Mouse (Mus musculus) spleen, adult 2 months (tissue): ENCODE data around the gene Mylk. TPM values are rescaled to one million over a fixed set of nuclear protein-coding genes. Genes with fewer than 3 reads are reported as not detected.

Experiments
- DNase-seq, 2 experiments: peaks; one replicate each; pipeline versions ENCODE4 v3.0.0 to v3.0.0-alpha.2; 2012 to 2021; ENCODE audit warnings: low spot score in 2 of 2, low read depth in 1 of 2
- H3K27ac ChIP-seq: fragments of 200-500 bp; 2 replicates; pipeline ENCODE4 v1.5.1; 2012; ENCODE audit warnings: low read length, inconsistent platforms; ENCODE audit not compliant: insufficient read depth
- H3K27me3 ChIP-seq: fragments of 200-500 bp; 2 replicates; pipeline ENCODE4 v1.6.1; 2012; ENCODE audit warnings: mild to moderate bottlenecking, moderate library complexity, low read length, inconsistent platforms; ENCODE audit not compliant: control insufficient read depth, insufficient read depth
- H3K36me3 ChIP-seq: fragments of 200-500 bp; 2 replicates; pipeline ENCODE4 v1.6.1; 2012; ENCODE audit warnings: mild to moderate bottlenecking, low read length, inconsistent platforms; ENCODE audit not compliant: control insufficient read depth, insufficient read depth
- H3K4me1 ChIP-seq: fragments of 200-500 bp; 2 replicates; pipeline ENCODE4 v1.6.1; 2011; ENCODE audit warnings: inconsistent platforms; ENCODE audit not compliant: control insufficient read depth, insufficient read depth, insufficient read length
- H3K4me3 ChIP-seq: fragments of 200-500 bp; 2 replicates; pipeline ENCODE4 v1.5.1; 2011; ENCODE audit warnings: mild to moderate bottlenecking, inconsistent platforms; ENCODE audit not compliant: insufficient read depth, insufficient read length; ENCODE audit errors: extremely low read depth
- CTCF ChIP-seq: fragments of 200-500 bp; IDR thresholded peaks from 2 replicates; pipeline ENCODE4 v1.5.1; 2011; ENCODE audit warnings: mild to moderate bottlenecking, inconsistent platforms; ENCODE audit not compliant: insufficient read depth, insufficient read length, insufficient replicate concordance; ENCODE audit errors: extremely low read depth
- POLR2A ChIP-seq: fragments of 200-500 bp; IDR thresholded peaks from 2 replicates; pipeline ENCODE4 v1.6.1; 2011; ENCODE audit warnings: low read depth, low read length, inconsistent platforms
- WGBS: fragments of 180-500 bp; shearing (Covaris S2); methylation state at CpG from one replicate; pipeline ENCODE4 v1.1.7; 2018; 5-methylcytosine and 5-hydroxymethylcytosine counted together
- polyA plus RNA-seq: library from polyadenylated mRNA; depleted of rRNA; stranded (reverse); fragments of >200 nt; gene quantifications from 2 replicates; pipeline ENCODE4 v1.2.3, GENCODE M21; 2012

The Mylk gene
- polyA plus RNA-seq, 1 experiment, result 41.9 TPM

DNA sequence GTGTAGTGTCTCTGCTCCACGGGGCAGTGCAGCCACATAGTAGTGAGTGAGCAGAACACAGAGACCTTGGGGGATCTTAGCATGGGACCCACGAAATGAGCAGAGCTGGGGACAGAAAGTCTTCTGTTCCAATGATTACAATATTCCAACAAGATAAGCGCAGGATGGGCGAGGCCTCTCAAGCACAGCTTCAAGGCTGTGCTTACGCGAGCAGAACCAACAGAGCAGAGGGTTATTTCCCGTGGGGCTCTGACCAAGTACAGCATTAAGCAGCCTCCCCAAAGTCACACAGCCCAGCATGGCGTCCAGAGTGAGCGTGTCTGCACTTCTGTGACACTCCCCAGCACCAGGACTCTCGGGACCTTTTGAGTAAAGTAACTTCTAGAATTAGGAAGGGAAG lies 252.6 kb downstream of the Mylk start:
- H3K36me3 ChIP-seq, result no peaks in the 10 kb centered on the region

DNA sequence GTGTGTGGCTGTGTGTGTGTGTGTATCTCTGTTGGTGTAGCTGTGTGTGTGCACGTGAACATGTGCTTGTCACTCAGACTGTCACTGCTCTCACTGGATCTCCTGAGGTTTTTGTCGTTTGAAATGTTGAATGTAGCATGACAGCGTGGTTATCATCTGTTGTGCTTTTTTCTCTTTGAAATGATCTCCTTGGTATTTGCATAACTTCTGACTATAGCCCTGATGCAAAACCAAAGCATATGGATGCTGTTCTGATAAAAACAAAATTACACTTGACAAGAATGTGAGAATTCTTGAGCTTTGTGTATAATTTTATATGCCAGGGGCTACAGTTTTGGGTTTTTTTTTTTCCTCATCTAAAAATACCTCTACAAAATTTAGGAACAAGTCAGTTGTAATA lies 254.0 kb downstream of the Mylk start:
- TF ChIP-seq CTCF, result no peak
- no peak for TF ChIP-seq POLR2A
- WGBS, result 61% methylated on average over 3 of the region's 3 CpGs
- H3K4me1 ChIP-seq, result peaks cover 4% of the 10 kb centered on the region; the same call in 1 of the 2 replicates
- H3K27me3 ChIP-seq, result no peaks in the 10 kb centered on the region
- H3K36me3 ChIP-seq, result no peaks in the 10 kb centered on the region
- DNase-seq, result no peak
- no peak overlapping the region for H3K27ac ChIP-seq
- no peak overlapping the region for H3K4me3 ChIP-seq

More for the DNA sequence above, 252.6 kb downstream of the Mylk start:
- DNase-seq, result no peak
- 59% methylated on average over 10 of the region's 10 CpGs for WGBS
- Histone ChIP-seq H3K4me1 (peaks cover 4% of the 10 kb centered on the region; the same call in 1 of the 2 replicates), H3K27ac (no peak overlapping the region), H3K27me3 (no peaks in the 10 kb centered on the region), H3K4me3 (no peak overlapping the region)
- TF ChIP-seq CTCF, result no peak
- no peak for TF ChIP-seq POLR2A

DNA sequence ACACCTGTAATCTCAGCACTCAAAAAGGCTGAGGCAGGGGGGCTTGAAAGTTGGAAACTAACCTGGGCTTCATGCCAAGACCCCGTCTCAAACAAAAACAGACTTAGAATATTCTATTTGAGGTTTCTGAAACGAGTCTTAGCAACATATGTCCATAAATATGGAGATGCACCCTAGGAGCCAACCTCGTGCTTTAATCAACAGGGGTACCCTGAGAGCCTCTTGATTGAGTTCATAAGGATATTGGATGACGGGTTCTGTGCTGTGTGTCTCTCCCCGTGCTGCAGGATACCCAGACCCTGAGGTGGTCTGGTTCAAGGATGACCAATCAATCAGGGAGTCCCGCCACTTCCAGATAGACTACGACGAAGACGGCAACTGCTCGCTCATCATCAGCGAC lies 255.0 kb downstream of the Mylk start:
- WGBS, result 85% methylated on average over 11 of the region's 11 CpGs
- Histone ChIP-seq H3K4me3 (no peak overlapping the region), H3K27ac (no peak overlapping the region), H3K36me3 (no peaks in the 10 kb centered on the region), H3K4me1 (peaks cover 4% of the 10 kb centered on the region; the same call in 1 of the 2 replicates), H3K27me3 (no peaks in the 10 kb centered on the region)
- no peak for TF ChIP-seq POLR2A
- DNase-seq, result no peak

DNA sequence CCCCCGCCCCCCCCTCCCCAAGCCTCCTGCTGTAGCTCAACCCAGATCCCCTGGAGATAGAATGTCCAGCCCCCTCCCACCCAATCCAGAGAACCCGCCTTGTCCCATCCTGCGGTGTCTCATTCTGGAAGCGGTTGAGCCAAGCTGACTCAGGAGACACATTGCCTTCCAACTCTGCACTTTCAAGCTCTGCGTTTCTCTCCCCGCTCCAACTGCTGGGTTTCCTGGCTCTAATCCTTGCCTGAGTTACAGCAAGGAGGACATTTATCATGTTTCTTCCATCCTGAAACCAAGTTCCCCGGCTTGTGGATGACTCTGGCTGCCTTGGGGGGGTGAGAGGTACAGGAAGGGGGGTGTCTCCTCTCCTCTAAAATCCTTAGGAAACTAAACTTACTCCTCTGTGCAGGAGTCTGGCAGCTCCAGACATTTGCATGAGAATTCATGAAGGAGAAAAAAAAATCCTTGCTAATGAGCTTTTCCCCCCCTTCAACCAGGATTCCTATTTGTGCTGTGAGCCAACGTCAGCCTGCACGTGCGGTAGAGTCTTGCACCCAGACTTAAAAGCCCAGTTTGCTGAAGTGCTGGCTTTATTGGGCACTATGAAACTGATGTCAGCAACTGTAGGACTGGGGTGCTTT lies 256.0 kb downstream of the Mylk start:
- TF ChIP-seq POLR2A, result no peak
- no peak for TF ChIP-seq CTCF
- Histone ChIP-seq H3K27me3 (no peaks in the 10 kb centered on the region), H3K4me3 (no peak overlapping the region), H3K27ac (no peak overlapping the region), H3K4me1 (peaks cover 4% of the 10 kb centered on the region; the same call in 1 of the 2 replicates), H3K36me3 (no peaks in the 10 kb centered on the region)
- DNase-seq, result no peak
- WGBS, result 76% methylated on average over 10 of the region's 10 CpGs

DNA sequence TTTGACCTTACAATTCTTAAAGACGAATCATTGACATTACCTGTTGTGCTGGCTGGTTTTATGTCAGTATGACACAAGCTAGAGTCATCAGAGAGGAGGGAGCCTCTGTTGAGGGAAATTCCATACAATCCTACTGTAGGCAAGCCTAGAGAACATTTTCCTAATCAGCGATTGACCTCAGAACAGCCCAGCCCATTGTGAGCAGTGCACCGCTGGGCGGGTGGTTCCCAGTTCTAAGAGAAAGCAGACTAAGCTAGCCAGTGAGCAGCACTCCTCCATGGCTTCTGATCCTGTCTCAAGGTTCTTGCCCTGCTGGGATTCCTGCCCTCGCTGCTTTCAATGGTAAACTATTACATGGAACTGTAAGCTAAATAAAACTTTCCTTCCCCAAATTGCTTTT lies 259.3 kb downstream of the Mylk start:
- Histone ChIP-seq H3K4me1 (no peaks in the 10 kb centered on the region), H3K36me3 (no peaks in the 10 kb centered on the region), H3K4me3 (no peak overlapping the region), H3K27me3 (no peaks in the 10 kb centered on the region), H3K27ac (no peak overlapping the region)
- TF ChIP-seq CTCF, result no peak
- TF ChIP-seq POLR2A, result no peak
- 83% methylated on average over 5 of the region's 5 CpGs for WGBS
- DNase-seq, result no peak

DNA sequence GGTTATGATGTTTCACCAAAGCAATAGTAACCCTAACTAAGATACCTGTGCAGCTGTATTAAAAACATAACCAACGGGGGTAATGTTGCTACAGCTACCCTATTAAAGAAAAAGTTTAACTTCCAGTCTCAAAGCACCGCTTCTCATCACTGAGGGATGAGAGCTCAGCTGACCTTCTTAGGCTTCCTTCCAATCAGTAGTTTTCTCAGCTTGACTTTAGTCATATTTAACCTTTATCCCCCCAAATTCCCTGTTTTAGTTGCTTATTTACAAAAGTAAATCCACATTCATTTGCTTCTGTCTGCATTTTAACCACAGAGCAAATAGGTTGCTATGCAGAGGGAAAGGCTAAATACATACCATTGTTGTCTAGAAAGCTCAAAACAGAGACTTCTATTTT lies 259.7 kb downstream of the Mylk start:
- DNase-seq, result no peak
- Histone ChIP-seq H3K27ac (no peak overlapping the region), H3K36me3 (no peaks in the 10 kb centered on the region), H3K4me1 (no peaks in the 10 kb centered on the region), H3K4me3 (no peak overlapping the region), H3K27me3 (no peaks in the 10 kb centered on the region)
- TF ChIP-seq CTCF (no peak), POLR2A (no peak)
- 93% methylated on average over 2 of the region's 2 CpGs for WGBS

DNA sequence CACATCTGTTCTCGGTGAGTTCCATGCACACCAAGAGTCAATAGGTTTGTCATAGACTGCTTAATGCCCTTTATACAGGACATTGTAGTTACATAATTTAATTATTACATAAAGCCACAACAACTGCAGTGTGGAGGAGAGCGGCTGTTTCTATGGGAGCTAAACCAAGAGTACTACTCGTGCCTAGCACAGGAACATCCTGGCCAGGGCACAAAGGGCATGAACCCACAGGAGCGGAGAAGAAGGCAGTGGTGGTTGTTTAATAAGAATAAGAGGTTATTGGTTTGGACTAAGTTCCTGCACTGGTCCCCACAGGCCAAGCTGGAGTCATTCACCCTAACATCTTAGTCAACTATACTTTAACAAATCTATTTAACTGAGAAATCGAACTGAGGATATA lies 261.2 kb downstream of the Mylk start:
- Histone ChIP-seq H3K27ac (no peak overlapping the region), H3K36me3 (no peaks in the 10 kb centered on the region), H3K4me3 (no peak overlapping the region), H3K27me3 (no peaks in the 10 kb centered on the region), H3K4me1 (no peaks in the 10 kb centered on the region)
- DNase-seq, result no peak
- WGBS, result 87% methylated on average over 5 of the region's 5 CpGs
- TF ChIP-seq CTCF (no peak), POLR2A (no peak)

DNA sequence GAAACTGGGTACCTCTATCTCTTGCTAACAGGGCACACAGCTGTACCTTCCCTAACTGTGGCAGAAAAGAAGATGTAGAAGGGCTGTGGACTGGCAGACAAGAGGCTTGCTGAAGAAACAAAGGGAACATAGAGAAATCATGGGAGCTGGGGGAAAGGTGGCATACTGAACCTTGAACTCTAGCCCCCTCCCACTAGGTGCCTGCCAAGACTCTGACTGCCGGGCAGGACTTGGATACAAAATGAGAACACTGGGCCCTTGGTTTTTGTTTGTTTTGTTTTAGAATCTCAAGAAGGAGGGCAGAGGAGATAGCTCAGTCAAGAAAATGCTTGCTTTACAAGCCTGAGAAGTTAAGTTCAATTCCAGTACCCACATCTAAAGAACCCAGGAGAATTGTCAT lies 262.4 kb downstream of the Mylk start:
- Histone ChIP-seq H3K36me3 (no peaks in the 10 kb centered on the region), H3K27me3 (no peaks in the 10 kb centered on the region), H3K27ac (no peak overlapping the region), H3K4me3 (no peak overlapping the region), H3K4me1 (no peaks in the 10 kb centered on the region)
- no peak for DNase-seq
- WGBS, result 100% methylated on average over 1 of the region's 1 CpGs
- TF ChIP-seq POLR2A (no peak), CTCF (no peak)
